Mouse (Mus musculus) myocyte (in vitro differentiated cells): ENCODE data around the gene Zcchc7. TPM values are rescaled to one million over a fixed set of nuclear protein-coding genes. Genes with fewer than 3 reads are reported as not detected.

Experiments
- H3K27me3 ChIP-seq: one replicate; pipeline ENCODE4 v1.6.1; 2011; ENCODE audit not compliant: control insufficient read depth, insufficient read depth, insufficient read length
- H3K36me3 ChIP-seq: one replicate; pipeline ENCODE4 v1.6.1; 2011; ENCODE audit not compliant: control insufficient read depth, insufficient read depth
- H3K4me2 ChIP-seq: one replicate; pipeline ENCODE4 v1.6.1; 2011; ENCODE audit warnings: low read depth, control low read depth
- H3K4me3 ChIP-seq: one replicate; pipeline ENCODE4 v1.5.1; 2011; ENCODE audit warnings: mild to moderate bottlenecking, control low read depth, moderate library complexity
- H3K79me2 ChIP-seq: one replicate; pipeline ENCODE4 v1.6.1; 2011; ENCODE audit not compliant: control insufficient read depth, insufficient read depth
- H3ac ChIP-seq: one replicate; pipeline ENCODE4 v1.6.1; 2011; ENCODE audit not compliant: control insufficient read depth, insufficient read length
- CEBPB ChIP-seq: IDR thresholded peaks from 2 replicates; pipeline ENCODE4 v1.6.1; 2011; ENCODE audit warnings: mild to moderate bottlenecking, moderate library complexity; ENCODE audit not compliant: poor library complexity, insufficient read depth, severe bottlenecking
- E2F4 ChIP-seq: IDR thresholded peaks from one replicate; pipeline ENCODE4 v1.6.1; 2011; ENCODE audit warnings: mild to moderate bottlenecking, control low read depth, moderate library complexity; ENCODE audit not compliant: insufficient read depth
- MAX ChIP-seq: IDR thresholded peaks from one replicate; pipeline ENCODE4 v1.6.1; 2011; ENCODE audit warnings: low read depth, mild to moderate bottlenecking, control low read depth
- MYOD1 ChIP-seq, 3 experiments: IDR thresholded peaks; one replicate each; pipeline ENCODE4 v1.6.1; 2011; ENCODE audit warnings: control low read depth in 2 of 3, low read depth in 2 of 3, mild to moderate bottlenecking in 2 of 3, moderate library complexity in 1 of 3; ENCODE audit not compliant: insufficient read length in 2 of 3, control insufficient read depth in 1 of 3
- MYOG ChIP-seq, 3 experiments: IDR thresholded peaks; one replicate each; pipeline ENCODE4 v1.6.1; 2011; ENCODE audit warnings: control low read depth in 2 of 3, low read depth in 2 of 3, mild to moderate bottlenecking in 2 of 3; ENCODE audit not compliant: insufficient read length in 2 of 3, control insufficient read depth in 1 of 3, insufficient read depth in 1 of 3
- POLR2A ChIP-seq: IDR thresholded peaks from one replicate; pipeline ENCODE4 v1.6.1; 2011; ENCODE audit warnings: low read depth, mild to moderate bottlenecking, control low read depth, moderate library complexity; ENCODE audit not compliant: insufficient read length
- POLR2AphosphoS2 ChIP-seq: IDR thresholded peaks from one replicate; pipeline ENCODE4 v1.6.1; 2011; ENCODE audit warnings: low read depth, control low read depth; ENCODE audit not compliant: insufficient read length
- REST ChIP-seq: IDR thresholded peaks from one replicate; pipeline ENCODE4 v1.6.1; 2011; ENCODE audit warnings: mild to moderate bottlenecking, control low read depth, moderate library complexity; ENCODE audit not compliant: insufficient read depth, insufficient read length
- SRF ChIP-seq: IDR thresholded peaks from one replicate; pipeline ENCODE4 v1.6.1; 2011; ENCODE audit warnings: low read depth; ENCODE audit not compliant: control insufficient read depth, insufficient read length
- TCF12 ChIP-seq: IDR thresholded peaks from one replicate; pipeline ENCODE4 v1.6.1; 2011; ENCODE audit warnings: mild to moderate bottlenecking, control low read depth; ENCODE audit not compliant: poor library complexity, insufficient read depth, severe bottlenecking
- TCF3 ChIP-seq: IDR thresholded peaks from one replicate; pipeline ENCODE4 v1.6.1; 2011; ENCODE audit warnings: low read depth, control low read depth; ENCODE audit not compliant: insufficient read length
- USF1 ChIP-seq: IDR thresholded peaks from one replicate; pipeline ENCODE4 v1.6.1; 2011; ENCODE audit warnings: low read depth, mild to moderate bottlenecking, control low read depth, moderate library complexity
- polyA plus RNA-seq: library from polyadenylated mRNA; unstranded; fragments of >200 nt; fragmentation: generic; extraction: Trizol; gene quantifications from one replicate; pipeline ENCODE4 v1.2.1, GENCODE M21; 2012; ENCODE audit warnings: missing spikeins

Gene Zcchc7
- polyA plus RNA-seq, 1 experiment, result 6.9 TPM

- H3K79me2 ChIP-seq, result no peaks in the 10 kb centered on the region
- no peak overlapping the region for H3ac ChIP-seq
- no peaks in the 10 kb centered on the region for H3K27me3 ChIP-seq
- peaks cover 3% of the 10 kb centered on the region for H3K36me3 ChIP-seq
- H3K4me2 ChIP-seq, result no peak overlapping the region
- TF ChIP-seq E2F4, result no peak
- no peak for TF ChIP-seq TCF3
- no peak for TF ChIP-seq REST
- no peak for TF ChIP-seq POLR2AphosphoS2
- TF ChIP-seq SRF, result no peak
- no peak for TF ChIP-seq TCF12
- TF ChIP-seq USF1, result no peak
- no peak for TF ChIP-seq MAX
- no peak for TF ChIP-seq POLR2A
- TF ChIP-seq MYOD1 (IDR thresholded peaks at IDR 0.05; ENCODE audit: control insufficient read depth in 1 of 3, insufficient read length in 2 of 3, low read depth in 2 of 3), result no peak
- no peak for TF ChIP-seq MYOG (IDR thresholded peaks at IDR 0.05; ENCODE audit: control insufficient read depth in 1 of 3, insufficient read depth in 1 of 3, insufficient read length in 2 of 3, low read depth in 2 of 3)
- no peak for TF ChIP-seq CEBPB
- H3K4me3 ChIP-seq, result no peak overlapping the region
Measured at GRCm38 (mm10) chr4:44917312-44917848, 161.7 kb downstream of the Zcchc7 start.

- Histone ChIP-seq H3ac (no peak overlapping the region), H3K4me2 (no peak overlapping the region), H3K79me2 (no peaks in the 10 kb centered on the region), H3K27me3 (no peaks in the 10 kb centered on the region), H3K4me3 (no peak overlapping the region), H3K36me3 (peaks cover 3% of the 10 kb centered on the region)
- TF ChIP-seq CEBPB (no peak), TCF12 (no peak)
Measured at GRCm38 (mm10) chr4:44917907-44918306, 162.2 kb downstream of the Zcchc7 start.

GRCm38 (mm10) chr4:44920831-44921230, 165.2 kb downstream of the Zcchc7 start:
- H3K4me2 ChIP-seq, result no peak overlapping the region
- H3ac ChIP-seq, result no peak overlapping the region
- H3K4me3 ChIP-seq, result no peak overlapping the region
- no peaks in the 10 kb centered on the region for H3K79me2 ChIP-seq
- H3K27me3 ChIP-seq, result no peaks in the 10 kb centered on the region
- H3K36me3 ChIP-seq, result peaks cover 5% of the 10 kb centered on the region
- TF ChIP-seq REST (no peak), MYOD1 (IDR thresholded peaks at IDR 0.05; ENCODE audit: control insufficient read depth in 1 of 3, insufficient read length in 2 of 3, low read depth in 2 of 3) (no peak), POLR2A (no peak), POLR2AphosphoS2 (no peak), CEBPB (no peak), USF1 (no peak), E2F4 (no peak), TCF3 (no peak), MAX (no peak), TCF12 (no peak), MYOG (IDR thresholded peaks at IDR 0.05; ENCODE audit: control insufficient read depth in 1 of 3, insufficient read depth in 1 of 3, insufficient read length in 2 of 3, low read depth in 2 of 3) (no peak), SRF (no peak)

GRCm38 (mm10) chr4:44922466-44923128, 166.9 kb downstream of the Zcchc7 start:
- Histone ChIP-seq H3K4me2 (no peak overlapping the region), H3K27me3 (no peaks in the 10 kb centered on the region), H3K79me2 (no peaks in the 10 kb centered on the region), H3ac (no peak overlapping the region), H3K36me3 (peaks cover 20% of the 10 kb centered on the region), H3K4me3 (no peak overlapping the region)
- TF ChIP-seq POLR2AphosphoS2 (no peak), TCF3 (no peak), MAX (no peak), REST (no peak), TCF12 (no peak), USF1 (no peak), MYOG (IDR thresholded peaks at IDR 0.05; ENCODE audit: control insufficient read depth in 1 of 3, insufficient read depth in 1 of 3, insufficient read length in 2 of 3, low read depth in 2 of 3) (no peak), POLR2A (no peak), MYOD1 (IDR thresholded peaks at IDR 0.05; ENCODE audit: control insufficient read depth in 1 of 3, insufficient read length in 2 of 3, low read depth in 2 of 3) (no peak), E2F4 (no peak)

GRCm38 (mm10) chr4:44923129-44923481, 167.4 kb downstream of the Zcchc7 start:
- H3K36me3 ChIP-seq, result peaks cover 25% of the 10 kb centered on the region
- TF ChIP-seq POLR2AphosphoS2 (no peak), TCF12 (no peak), MYOD1 (IDR thresholded peaks at IDR 0.05; ENCODE audit: control insufficient read depth in 1 of 3, insufficient read length in 2 of 3, low read depth in 2 of 3) (no peak), SRF (no peak)
- no peak overlapping the region for H3ac ChIP-seq
- H3K27me3 ChIP-seq, result no peaks in the 10 kb centered on the region
- no peaks in the 10 kb centered on the region for H3K79me2 ChIP-seq
- H3K4me2 ChIP-seq, result no peak overlapping the region
- no peak overlapping the region for H3K4me3 ChIP-seq
